Mouse (Mus musculus) embryo, embryonic 11.5 days (tissue): ENCODE measurements around the gene Irf2.
"Not testable (repeated sequence)": the region's sequence is repeated elsewhere in the genome, so short reads cannot be mapped to it uniquely, and the experiment has no call there.

ENCODE experiments used
- DNase-seq: peaks from one replicate; pipeline ENCODE4 v3.0.0-alpha.2; 2012; ENCODE audit warnings: low read depth, low spot score

Irf2 gene

GRCm38 (mm10) chr8:46726383-46726782 is 13.1 kb upstream of the Irf2 start:
- no peak for DNase-seq

- not testable (repeated sequence) for DNase-seq
Measured at GRCm38 (mm10) chr8:46729671-46730070, 9.9 kb upstream of the Irf2 start.

GRCm38 (mm10) chr8:46732381-46732915 is 7.1 kb upstream of the Irf2 start:
- no peak for DNase-seq

- DNase-seq, result no peak
Measured at GRCm38 (mm10) chr8:46733603-46734002, 5.9 kb upstream of the Irf2 start.

- no peak for DNase-seq
Measured at GRCm38 (mm10) chr8:46735505-46735904, 4.0 kb upstream of the Irf2 start.

GRCm38 (mm10) chr8:46736260-46736659 is 3.3 kb upstream of the Irf2 start:
- DNase-seq, result no peak

DNA sequence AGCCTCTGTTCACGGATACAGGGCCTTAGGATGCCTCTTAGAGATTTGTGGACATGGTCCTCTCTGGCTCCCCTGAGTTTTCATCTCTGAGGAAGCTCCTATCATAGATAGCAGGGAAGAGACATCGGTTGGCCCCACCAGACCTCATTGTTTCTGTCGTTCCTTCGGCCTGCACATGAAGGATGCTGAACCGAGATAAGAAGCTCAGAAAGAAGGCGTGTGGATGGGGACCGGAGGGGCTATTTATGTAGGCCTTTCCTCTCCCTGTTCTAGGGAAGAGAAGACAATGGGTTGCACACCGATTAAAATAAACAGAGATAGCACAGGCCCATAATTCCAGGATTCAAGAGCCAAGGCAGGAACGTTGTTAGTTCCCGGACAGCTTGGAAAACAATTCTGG is 2.1 kb upstream of the Irf2 start:
- DNase-seq, result no peak

GRCm38 (mm10) chr8:46737907-46738306 is 1.6 kb upstream of the Irf2 start:
- no peak for DNase-seq

DNA sequence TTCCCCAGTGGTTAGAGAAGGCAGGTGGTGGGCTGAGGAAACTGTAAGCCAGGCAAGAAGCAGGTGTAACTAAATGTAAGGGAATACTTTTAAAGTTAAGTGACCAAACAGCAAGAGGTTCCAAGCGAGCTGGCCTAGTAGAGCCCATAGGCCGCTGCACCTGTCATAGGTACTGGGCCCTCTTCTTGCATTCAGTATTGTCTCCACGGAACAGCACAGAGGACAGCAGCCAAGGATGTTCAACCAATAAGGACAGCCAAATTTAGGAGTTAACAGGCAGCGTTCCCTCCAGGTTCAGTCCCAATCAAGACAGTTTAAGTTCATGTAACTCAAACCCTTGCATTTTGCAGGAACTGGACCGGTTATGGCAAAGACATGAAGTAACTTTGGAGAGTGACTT is 931 bp upstream of the Irf2 start:
- DNase-seq, result no peak

- DNase-seq, result no peak
Measured at GRCm38 (mm10) chr8:46739956-46740512, 502 bp downstream of the Irf2 start.

GRCm38 (mm10) chr8:46740513-46741280 is 1.2 kb downstream of the Irf2 start:
- peak; percentile 29 for DNase-seq

DNA sequence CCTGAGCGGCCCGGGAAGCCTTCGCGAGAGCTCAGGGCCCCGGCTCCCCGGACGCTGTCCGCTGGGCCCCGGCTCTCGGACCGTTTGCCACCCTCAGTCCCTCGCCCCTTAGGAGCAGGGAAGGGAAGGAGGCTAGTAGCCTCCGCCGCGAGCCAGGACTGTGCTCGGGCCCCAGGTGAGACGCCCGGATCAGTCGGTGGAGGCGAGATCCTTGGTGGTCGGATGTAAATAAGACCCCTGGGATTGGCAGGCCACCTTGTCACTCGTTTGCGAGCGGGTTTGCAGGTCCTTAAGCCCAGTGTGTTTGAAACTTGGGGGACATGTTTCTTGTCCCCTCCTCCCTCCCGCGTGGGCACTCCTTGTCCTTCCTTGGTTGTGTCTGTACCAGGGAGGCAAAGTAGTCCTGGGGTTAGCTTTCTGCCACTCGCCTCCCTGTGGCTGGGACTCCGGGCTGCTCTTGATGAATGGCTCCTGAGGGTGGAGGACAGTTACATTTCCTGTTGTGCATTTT is 1.8 kb downstream of the Irf2 start:
- DNase-seq, result peak; percentile 19

- no peak for DNase-seq
Measured at GRCm38 (mm10) chr8:46741991-46742690, 2.6 kb downstream of the Irf2 start.

- no peak for DNase-seq
Measured at GRCm38 (mm10) chr8:46742691-46743082, 3.2 kb downstream of the Irf2 start.

DNA sequence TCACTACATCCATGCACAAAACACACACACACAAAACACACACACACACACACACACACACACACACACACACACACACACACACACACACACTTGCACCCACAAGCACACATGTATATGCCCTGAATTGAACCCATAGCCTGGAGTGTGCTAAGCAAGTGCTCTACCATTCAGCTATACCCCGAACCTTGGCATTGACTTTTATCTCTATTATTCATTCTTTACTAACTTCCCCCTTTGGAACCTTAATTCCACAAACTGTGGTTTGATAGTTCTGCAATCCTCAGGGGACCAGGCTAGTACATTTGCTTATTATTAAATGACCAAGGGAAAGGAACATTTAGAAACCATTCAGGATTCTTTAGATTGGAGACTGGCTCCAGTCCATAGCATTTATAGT is 5.9 kb downstream of the Irf2 start:
- no peak for DNase-seq

GRCm38 (mm10) chr8:46747311-46747980 is 7.9 kb downstream of the Irf2 start:
- DNase-seq, result no peak

GRCm38 (mm10) chr8:46750000-46750399 is 10.5 kb downstream of the Irf2 start:
- DNase-seq, result no peak

- DNase-seq, result no peak
Measured at GRCm38 (mm10) chr8:46750566-46750965, 11.0 kb downstream of the Irf2 start.

GRCm38 (mm10) chr8:46751151-46751550 is 11.6 kb downstream of the Irf2 start:
- DNase-seq, result no peak

- DNase-seq, result no peak
Measured at GRCm38 (mm10) chr8:46752986-46753385, 13.5 kb downstream of the Irf2 start.

DNA sequence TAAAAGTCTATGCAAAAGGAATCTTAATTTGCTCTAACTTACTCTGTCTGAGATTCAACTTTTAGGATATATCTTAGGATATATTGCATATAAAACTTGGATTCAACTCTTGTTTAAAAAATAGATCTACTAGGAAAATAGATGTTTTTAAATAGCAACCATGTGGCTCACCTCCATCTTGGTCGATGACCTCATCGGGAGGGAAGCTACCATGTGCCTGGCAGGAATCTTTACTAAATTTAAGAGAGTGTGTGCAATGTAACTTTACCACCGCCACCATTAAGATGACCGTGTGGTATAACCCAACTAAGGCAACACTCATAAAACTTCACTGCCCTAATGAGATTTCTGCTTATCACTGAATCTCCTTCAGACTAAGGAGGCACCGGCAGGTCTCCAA is 14.8 kb downstream of the Irf2 start:
- no peak for DNase-seq
